Mouse (Mus musculus) spleen, adult 2 months (tissue): ENCODE data around the gene Ly6g5b.

ENCODE experiments used
- CTCF ChIP-seq: fragments of 200-500 bp; IDR thresholded peaks from 2 replicates; pipeline ENCODE4 v1.5.1; 2011; ENCODE audit warnings: mild to moderate bottlenecking, inconsistent platforms; ENCODE audit not compliant: insufficient read depth, insufficient read length, insufficient replicate concordance; ENCODE audit errors: extremely low read depth
- POLR2A ChIP-seq: fragments of 200-500 bp; IDR thresholded peaks from 2 replicates; pipeline ENCODE4 v1.6.1; 2011; ENCODE audit warnings: low read depth, low read length, inconsistent platforms

DNA sequence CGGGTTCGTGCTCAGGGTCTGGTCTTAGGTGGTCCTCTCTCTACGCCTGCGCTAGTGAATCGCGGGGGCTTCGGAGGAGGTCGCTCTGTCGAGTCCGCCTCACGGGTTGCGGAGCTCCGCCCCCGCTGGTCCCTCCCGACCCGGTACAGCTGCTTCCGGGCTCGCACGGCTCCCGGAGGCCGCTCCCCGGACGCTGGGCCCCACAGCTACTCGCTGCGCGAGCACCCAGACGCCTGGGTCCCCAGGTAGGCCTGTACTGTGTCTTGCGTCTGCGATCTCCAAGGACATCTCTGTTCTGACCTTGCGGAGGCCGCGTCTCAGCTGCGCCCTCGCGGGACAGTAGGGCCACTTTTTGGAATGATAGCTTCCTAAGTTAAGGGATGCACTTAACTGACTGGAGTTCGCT lies 11.0 kb upstream of the Ly6g5b start, which contains the start of gene D17H6S53E:
- peak; percentile 81 for TF ChIP-seq POLR2A
- no peak for TF ChIP-seq CTCF
